Mouse (Mus musculus) layer of hippocampus, adult 9-10 months (tissue): ENCODE data around the gene Herc1.

Experiments
- DNase-seq: peaks from one replicate; pipeline ENCODE4 v3.0.0; 2022; ENCODE audit warnings: low spot score

The Herc1 gene

DNA sequence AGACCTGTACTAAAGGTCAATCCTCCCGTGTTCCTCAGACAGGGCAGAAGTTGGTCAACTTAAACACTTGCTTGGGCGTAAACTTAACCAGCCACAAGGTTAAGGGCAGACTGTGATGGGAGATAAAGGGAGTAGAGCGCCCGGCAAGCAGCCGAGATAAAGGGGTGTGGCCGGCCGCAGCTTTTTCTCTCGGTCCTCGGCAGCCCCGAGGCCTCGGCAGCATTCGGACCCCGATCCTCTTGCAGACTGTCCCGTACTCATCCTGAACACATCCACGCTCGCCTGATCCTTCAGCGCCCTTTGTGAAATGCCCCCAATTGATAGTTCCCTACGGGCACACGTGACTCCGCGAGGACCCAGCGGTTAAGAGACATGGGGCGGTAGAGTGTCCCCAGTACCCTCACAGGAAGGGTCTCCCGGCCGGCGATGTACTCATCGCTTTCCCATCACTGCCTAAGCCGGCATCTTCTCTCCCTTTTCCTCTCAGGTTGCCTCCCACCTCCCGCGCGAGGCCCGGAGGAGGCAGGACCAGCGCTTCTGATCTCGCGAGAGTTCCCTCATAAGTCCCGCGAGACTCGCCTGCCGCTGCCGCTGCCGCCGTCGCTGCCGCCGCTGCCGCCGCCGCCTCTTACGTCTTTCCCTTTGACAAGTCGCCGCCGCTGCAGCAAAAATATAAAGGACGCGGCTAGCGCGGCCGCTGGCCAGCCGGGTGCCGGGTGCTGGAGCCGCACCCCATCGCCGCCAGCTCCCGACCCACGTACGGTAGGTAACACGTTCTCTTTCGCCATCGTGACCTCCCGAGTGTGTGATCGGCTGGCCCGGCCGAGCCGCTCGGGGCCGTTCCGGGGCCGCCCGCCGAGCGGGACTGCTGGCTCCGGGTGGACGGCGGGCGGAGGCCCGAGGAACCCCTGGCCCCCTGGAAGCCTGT is at the start of gene Herc1:
TSS of gene Herc1 (plus strand) at position 591 of the 928 bp plus-strand sequence.
- peak; percentile 87 for DNase-seq

- DNase-seq = no peak
These were observed 45.7 kb upstream of the Herc1 start for GRCm38 (mm10) chr9:66304320-66305090.

DNA sequence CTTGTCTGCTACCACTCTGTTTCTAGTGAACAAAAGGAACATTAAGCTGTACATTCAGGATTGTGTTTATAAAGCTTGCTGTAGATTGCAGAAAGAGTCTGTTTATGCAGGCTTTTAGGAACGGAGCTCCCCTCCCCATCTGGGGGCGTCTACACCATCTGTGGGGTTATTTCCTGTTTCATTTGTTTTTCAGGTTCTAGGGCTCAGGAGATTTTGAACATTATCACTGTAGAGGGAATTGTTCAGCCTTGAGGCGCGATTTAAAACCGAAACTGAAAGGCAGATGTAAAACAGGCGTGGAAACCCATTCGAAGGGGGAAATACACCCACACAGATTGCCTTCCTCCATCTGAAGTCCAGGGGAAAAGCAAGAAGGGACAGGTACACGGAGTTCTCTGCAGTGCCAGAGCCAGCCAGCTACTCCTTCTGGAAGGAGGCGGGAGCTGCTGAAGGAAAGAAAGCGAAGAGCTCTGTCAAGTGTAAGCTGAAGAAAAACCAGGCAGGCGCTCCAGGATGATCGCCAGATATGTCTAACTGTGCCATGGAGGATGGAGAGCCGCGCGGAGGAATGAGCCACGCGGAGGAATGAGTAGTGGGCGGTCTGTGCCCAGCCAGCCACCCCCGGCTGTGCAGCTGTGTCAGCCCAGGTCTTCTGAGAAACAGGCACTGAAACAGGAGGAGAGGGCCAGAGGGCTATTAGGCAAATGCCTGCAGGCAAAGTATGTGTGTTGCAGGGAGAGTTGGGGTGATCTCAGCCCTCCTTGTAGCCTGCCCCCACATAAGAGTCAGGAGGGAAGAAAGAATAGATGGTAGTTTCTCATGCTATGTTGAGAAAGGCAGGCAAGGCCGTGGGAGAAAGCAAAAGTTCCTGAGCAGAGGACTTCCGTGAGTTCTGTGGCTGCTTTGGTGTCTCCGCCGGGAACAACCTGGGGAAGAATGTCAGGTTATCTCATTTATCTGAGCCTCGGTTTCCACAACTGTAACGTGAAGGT is 44.8 kb upstream of the Herc1 start:
- peak; percentile 56 for DNase-seq

GRCm38 (mm10) chr9:66306414-66306813 is 43.8 kb upstream of the Herc1 start:
- DNase-seq = no peak

DNA sequence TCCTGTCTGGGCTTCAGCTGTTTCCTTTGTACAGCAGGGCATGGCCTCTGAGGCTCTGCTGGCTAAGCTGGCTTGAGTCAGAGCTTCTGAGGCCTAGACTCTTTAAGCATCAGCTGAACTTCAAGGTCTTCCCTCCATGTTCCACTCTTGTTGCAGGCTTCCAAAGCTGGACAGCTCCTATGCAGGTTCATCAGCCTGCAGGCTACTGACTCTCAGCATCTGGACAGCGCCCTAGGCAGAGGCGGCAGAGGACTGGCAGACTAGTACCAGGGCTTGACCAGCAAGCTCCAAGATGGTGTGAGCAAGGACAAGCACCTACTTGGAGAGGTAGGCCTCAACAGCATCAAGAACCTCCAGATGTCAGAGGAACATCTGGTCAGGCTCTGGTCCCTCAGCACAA is 42.9 kb upstream of the Herc1 start:
- no peak for DNase-seq

- DNase-seq = no peak
These were observed 41.5 kb upstream of the Herc1 start for GRCm38 (mm10) chr9:66308741-66309140.

DNA sequence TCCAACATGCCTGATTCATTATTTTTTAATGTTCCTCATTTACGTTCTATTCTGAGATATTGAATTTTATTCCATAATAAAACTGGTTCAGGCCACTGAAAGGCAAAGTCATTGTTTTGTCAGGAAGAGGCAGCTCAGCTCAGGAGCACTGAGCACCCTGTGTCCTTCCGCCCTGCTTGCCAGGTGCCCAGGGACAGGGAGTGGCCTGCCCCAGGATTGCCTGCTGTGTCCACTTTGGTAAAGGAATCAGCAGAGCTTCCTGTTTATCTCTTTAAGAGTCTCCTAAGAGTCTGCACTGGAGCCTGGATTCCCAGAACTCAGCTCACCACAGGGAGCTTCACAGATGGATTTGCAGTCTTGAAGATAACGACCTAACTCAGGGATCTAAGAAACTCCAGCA is 38.8 kb upstream of the Herc1 start:
- DNase-seq = no peak

GRCm38 (mm10) chr9:66316603-66317002 is 33.6 kb upstream of the Herc1 start:
- DNase-seq = no peak

GRCm38 (mm10) chr9:66322010-66322931 is 28.0 kb upstream of the Herc1 start:
- peak; percentile 29 for DNase-seq

DNA sequence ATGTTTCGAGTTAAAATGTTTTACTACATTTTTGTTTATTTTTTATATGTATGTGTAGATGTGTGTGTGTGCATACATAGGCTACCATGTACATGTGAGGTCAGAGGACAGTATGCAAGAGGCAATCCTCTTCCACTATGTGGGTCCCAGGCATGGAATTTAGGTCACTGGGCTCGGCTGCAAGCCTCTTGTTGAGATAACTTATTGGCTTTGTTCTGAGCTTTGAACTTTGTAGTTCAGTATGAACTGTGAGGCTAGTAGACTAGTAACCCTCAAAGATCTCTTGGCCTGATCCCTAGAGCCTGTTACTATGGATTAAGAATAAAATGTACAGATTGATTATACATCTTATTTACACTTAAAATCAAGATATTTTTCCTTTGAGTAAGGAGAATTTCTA is 23.4 kb upstream of the Herc1 start:
- no peak for DNase-seq

DNA sequence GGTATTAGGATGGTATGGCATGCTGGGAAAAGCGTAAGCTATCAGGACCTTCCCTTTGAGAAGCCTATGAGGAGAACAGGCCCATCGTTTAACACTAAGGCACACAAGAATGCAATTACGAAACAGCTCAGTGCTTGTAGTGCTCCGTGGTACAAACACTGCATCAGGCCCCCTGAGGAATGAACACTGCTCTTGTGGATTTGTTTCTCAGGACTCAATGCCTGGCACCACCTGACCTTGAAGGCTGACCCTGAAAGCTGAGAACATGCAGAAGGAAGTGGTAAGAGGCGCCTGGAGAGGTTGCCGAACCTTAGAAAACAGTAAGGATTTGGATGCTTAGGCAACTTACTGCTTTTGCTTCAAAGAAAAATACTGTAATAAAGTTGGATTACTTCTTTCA is 20.8 kb upstream of the Herc1 start:
- no peak for DNase-seq

GRCm38 (mm10) chr9:66330437-66330836 is 19.8 kb upstream of the Herc1 start:
- DNase-seq = no peak

DNA sequence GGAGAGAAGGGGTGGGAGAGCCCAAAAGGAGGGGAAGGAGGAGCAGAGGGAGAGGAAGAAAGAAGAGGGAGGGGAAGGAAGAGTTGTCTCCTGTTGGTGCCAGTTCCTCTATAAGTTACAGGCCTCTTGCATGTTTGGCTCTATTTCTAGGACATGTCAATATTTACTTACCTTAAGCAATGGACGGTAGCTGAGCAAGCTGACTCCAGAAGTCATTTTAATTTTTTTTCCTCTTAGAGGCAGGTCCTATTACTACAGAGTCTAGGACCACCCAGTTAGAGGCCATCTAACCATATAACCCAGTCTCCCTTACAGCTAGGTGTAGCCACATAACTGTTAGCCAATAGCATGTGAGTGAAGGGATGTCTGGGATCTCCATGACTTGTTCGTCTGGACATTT is 18.7 kb upstream of the Herc1 start:
- DNase-seq = no peak

GRCm38 (mm10) chr9:66332393-66332792 is 17.9 kb upstream of the Herc1 start:
- DNase-seq = no peak

DNA sequence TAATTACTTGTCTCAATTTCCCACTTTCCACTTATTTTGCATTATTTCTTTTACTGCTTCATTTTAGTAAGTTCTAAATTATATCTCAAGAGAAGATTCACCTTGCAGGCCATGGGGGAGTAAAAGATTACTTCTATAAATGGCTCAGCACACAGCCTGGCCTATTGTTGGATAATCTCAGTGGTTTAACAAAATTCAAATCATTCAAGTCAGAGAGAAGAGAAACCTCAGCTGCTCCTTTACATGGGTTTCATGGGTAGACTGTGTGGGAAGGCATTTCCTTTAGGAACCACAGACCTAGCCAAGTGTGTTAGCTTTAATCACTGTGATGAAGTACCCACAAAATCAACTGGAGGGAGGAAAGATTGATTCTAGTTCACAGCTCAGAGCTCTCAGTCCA is 13.0 kb upstream of the Herc1 start:
- no peak for DNase-seq

DNA sequence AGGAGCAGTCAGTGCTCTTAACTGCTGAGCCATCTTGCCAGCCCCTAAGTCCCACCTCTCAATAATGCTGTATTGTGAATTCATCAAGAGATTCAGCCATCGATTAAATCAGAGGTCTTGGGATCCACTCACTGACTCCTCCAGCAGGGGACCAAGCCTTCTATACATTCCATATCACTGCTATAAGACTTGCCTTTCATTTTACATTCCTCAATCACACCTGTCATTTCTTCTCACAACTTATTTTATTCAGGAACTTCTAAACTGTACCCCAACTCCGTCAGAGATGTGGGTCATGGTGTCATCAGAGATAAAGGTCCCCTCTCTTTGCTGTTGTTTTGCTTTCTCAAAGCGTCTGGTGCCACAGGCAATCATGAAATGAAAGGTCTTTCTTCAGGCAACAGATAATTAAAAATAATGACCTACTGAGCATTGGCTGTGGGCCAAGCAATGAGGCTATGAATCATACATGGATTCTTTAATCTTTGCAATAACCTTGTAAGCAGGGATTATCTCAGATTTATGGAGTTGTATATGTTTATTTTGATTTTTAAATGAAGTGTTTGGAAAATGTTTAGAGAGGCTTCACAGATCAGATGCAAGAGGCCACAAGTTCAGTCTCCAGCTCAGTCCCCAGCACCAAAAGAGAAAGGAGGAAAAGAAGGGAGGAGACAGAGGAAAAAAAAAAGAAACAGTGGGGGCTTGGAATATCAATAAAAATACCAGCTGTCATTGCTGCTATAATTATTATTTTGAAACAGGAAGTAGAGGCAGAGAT is 12.1 kb upstream of the Herc1 start:
- DNase-seq = no peak

DNA sequence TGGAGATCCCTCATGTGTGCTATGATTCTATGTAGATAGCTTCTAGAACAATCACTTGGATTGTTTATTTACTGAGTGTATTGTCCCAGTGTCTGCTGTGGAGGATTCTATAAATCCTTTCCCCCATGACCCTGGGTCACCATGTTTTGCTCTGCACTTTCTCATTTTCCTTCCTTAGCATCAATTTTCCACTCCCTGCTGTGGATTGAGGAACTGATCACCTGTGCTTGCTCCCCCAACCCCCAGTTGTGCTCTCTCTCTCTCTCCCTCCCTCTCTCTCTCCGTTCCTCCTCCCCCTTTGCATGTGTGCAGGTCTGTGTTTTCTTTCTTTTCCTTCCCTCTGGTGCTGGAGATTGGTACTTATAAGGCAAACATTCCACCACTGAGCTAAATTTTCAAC is 10.5 kb upstream of the Herc1 start:
- DNase-seq = no peak

DNA sequence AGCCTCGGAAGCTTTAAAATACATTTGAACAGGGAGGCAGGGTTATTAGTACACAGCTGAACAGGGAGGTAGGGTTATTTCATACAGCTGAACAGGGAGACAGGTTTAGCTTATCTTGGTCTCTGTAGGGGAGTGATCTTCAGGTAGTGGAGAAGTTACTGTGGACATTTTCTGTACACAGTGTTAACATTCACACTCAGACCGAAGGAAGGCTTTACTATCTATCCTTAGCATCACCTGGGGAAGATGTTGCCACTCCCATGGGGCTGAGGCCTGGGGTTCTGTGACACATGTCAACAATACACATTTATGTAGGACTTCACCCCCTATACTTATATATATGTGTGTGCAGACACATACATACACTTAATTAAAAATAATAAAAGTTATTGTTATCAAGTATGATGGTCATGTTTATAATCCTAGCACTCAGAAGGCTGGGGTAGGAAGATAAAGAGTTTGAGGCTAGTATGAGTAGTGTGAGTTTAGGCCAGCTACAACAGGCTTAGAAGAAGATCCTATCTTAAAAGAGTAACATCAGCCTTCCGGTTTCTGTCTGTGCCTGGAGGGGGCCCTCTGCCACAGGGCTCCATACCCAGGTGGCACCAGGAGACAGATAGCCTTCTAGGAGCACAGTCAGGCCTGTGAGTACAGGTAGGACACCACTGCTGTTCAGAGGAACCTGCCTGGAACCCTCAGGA is 9.7 kb upstream of the Herc1 start:
- no peak for DNase-seq

- DNase-seq = no peak
These were observed 2.7 kb upstream of the Herc1 start for GRCm38 (mm10) chr9:66347405-66348035.
